ENCODE assay signal across 9 mouse cellular contexts in the genomic region with DNA sequence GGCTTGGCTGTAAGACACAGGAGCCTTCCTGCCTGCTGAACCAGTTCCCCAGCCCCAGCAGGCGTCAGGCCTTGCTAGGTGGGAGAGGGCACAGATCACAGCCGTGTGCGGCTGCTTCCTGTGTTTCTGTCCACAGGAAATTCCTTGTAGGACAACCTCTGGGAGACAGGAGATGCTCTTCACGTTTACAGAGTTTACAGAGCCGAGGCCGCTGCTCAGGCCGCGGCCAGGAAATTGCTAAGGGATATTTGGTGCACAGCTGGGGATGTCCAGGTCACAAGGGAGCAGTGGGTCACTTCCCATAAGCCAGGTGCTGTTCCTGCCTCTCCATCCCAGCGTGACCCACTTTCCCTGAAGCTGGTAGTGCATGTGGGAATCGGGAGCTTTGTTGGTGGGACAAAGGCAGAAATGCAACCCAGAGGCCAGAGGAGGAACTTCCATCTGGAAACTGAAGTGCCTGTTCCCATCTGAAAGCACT. TPM values are rescaled to one million over a fixed set of nuclear protein-coding genes. Genes with fewer than 3 reads are reported as not detected.
DNase-seq lines count a peak whose midpoint lies in the region; ATAC-seq and TF ChIP-seq lines count a peak whose summit lies in the region.
"Had no signal": no experiment of that assay in that cellular context is flagged by ENCODE, and none has a peak within 500 bp of the region (broad histone marks: within the 10 kb centered on the region; RNA-seq: fewer than 3 reads in every experiment).

No protein-coding gene starts in this region.

- WGBS in heart, embryonic 16.5 days = 28% methylated on average over 10 of the region's 10 CpGs
- WGBS in limb, embryonic 12.5 days = 24% methylated on average over 10 of the region's 10 CpGs

- H3K27ac ChIP-seq in heart, embryonic 16.5 days (ENCODE audit: low read length) = peak overlapping the region; percentile 77
- peak overlapping the region; percentile 30 for H3K27ac ChIP-seq in limb, embryonic 12.5 days

- H3K36me3 ChIP-seq in E14TG2a.4 (ENCODE audit: insufficient read depth, low read length) = no peaks in the 10 kb centered on the region
- 0 out of 2 replicates have a peak, but pooled peaks cover 2% of the 10 kb centered on the region for H3K36me3 ChIP-seq in heart, embryonic 16.5 days (ENCODE audit: control insufficient read depth, insufficient read depth)
- no peaks in the 10 kb centered on the region for H3K36me3 ChIP-seq in limb, embryonic 12.5 days

- no peak for TF ChIP-seq CTCF in E14TG2a.4 (conservative IDR thresholded peaks at IDR 0.05; ENCODE audit: low read length)

- H3K4me3 ChIP-seq in E14TG2a.4 (replicated peaks; ENCODE audit: low read length) = peak overlapping the region; percentile 48
- H3K4me3 ChIP-seq in heart, embryonic 16.5 days (ENCODE audit: low read length) = no peak overlapping the region
- no peak overlapping the region for H3K4me3 ChIP-seq in limb, embryonic 12.5 days (replicated peaks)
- H3K4me3 ChIP-seq: megakaryocyte, embryonic 14.5 days had no signal

- peaks cover 15% of the 10 kb centered on the region for H3K4me1 ChIP-seq in E14TG2a.4 (replicated peaks; ENCODE audit: low read depth, low read length)
- peaks cover 4% of the 10 kb centered on the region; the same call in 1 of the 2 replicates for H3K4me1 ChIP-seq in heart, embryonic 16.5 days (ENCODE audit: control insufficient read depth, insufficient read depth, low read length)
- peaks cover 4% of the 10 kb centered on the region; the same call in 1 of the 2 replicates for H3K4me1 ChIP-seq in limb, embryonic 12.5 days (replicated peaks)

- no peak overlapping the region for H3K4me2 ChIP-seq in heart, embryonic 16.5 days (ENCODE audit: low read depth, low read length)
- peak overlapping the region; percentile 13; the same call in 1 of the 2 replicates for H3K4me2 ChIP-seq in limb, embryonic 12.5 days

- no peaks in the 10 kb centered on the region for H3K9me3 ChIP-seq in E14TG2a.4 (ENCODE audit: low read length)
- H3K9me3 ChIP-seq in heart, embryonic 16.5 days (replicated peaks; ENCODE audit: control insufficient read depth, low read length) = no peaks in the 10 kb centered on the region
- H3K9me3 ChIP-seq in limb, embryonic 12.5 days = no peaks in the 10 kb centered on the region
- H3K9me3 ChIP-seq: megakaryocyte, embryonic 14.5 days had no signal

- ATAC-seq in heart, embryonic 16.5 days (replicated peaks; ENCODE audit: extremely low read depth, insufficient read depth, low FRiP score) = peak; percentile 78; the same call in 1 of the 2 replicates
- peak; percentile 31; the same call in 1 of the 2 replicates for ATAC-seq in limb, embryonic 12.5 days (ENCODE audit: insufficient number of reproducible peaks, insufficient read depth, low FRiP score, low TSS enrichment, low read depth)
- ATAC-seq in inflammation-experienced regulatory T-cells, adult 6 months = no peak

- 0 out of 2 replicates have a peak, but pooled peaks cover 4% of the 10 kb centered on the region for H3K27me3 ChIP-seq in E14TG2a.4 (ENCODE audit: insufficient read depth, low read length)
- no peaks in the 10 kb centered on the region for H3K27me3 ChIP-seq in heart, embryonic 16.5 days (ENCODE audit: control insufficient read depth, insufficient read depth, low read length)
- no peaks in the 10 kb centered on the region for H3K27me3 ChIP-seq in limb, embryonic 12.5 days

- H3K9ac ChIP-seq in heart, embryonic 16.5 days (ENCODE audit: low read length) = no peak overlapping the region
- H3K9ac ChIP-seq in limb, embryonic 12.5 days (replicated peaks) = no peak overlapping the region

- DNase-seq in adrenal gland, postnatal 10 days = peak; percentile 36
- no peak for DNase-seq in thymus, adult 18-20 months
- no peak for DNase-seq in urinary bladder, postnatal 10 days (ENCODE audit: low spot score)
- no peak for DNase-seq in cerebellum, postnatal 4 days (ENCODE audit: low spot score in 2 of 2)

RNA-seq across cellular contexts. Expression of gene Atp5s, which starts 27.2 kb away (rescaled TPM):
- 10 to 100 TPM; 16.0 to 21.1 TPM for total RNA-seq in adrenal gland, postnatal 10 days (2021)
- 35.4 and 39.2 TPM in 2 replicates for polyA plus RNA-seq in heart, embryonic 16.5 days (2015; fragmentation: Nextera tagmentation; extraction: Ambion mirVana)
- 28.1 and 33.4 TPM in 2 replicates for polyA plus RNA-seq in limb, embryonic 12.5 days (2016; fragmentation: Nextera tagmentation; extraction: Ambion mirVana)
- 10 to 100 TPM; 12.0 to 17.0 (median 14.8) TPM for polyA plus RNA-seq in inflammation-experienced regulatory T-cells, adult 6 months (2017; shearing (Covaris generic))

RNA-seq across cellular contexts. Expression of gene L2hgdh, which starts 27.2 kb away (rescaled TPM):
- total RNA-seq in adrenal gland, postnatal 10 days (2021) = 10 to 100 TPM; 27.9 to 31.7 TPM
- polyA plus RNA-seq in heart, embryonic 16.5 days (2015; fragmentation: Nextera tagmentation; extraction: Ambion mirVana) = 18.4 and 18.5 TPM in 2 replicates
- polyA plus RNA-seq in limb, embryonic 12.5 days (2016; fragmentation: Nextera tagmentation; extraction: Ambion mirVana) = 19.6 and 22.3 TPM in 2 replicates
- polyA plus RNA-seq in inflammation-experienced regulatory T-cells, adult 6 months (2017; shearing (Covaris generic)) = 1 to 10 TPM; 2.8 to 3.2 (median 2.9) TPM

RNA-seq across cellular contexts. Expression of gene Cdkl1, which starts 39.2 kb away (rescaled TPM):
- 1 to 10 TPM; 3.3 to 4.3 TPM for total RNA-seq in adrenal gland, postnatal 10 days (2021)
- polyA plus RNA-seq in heart, embryonic 16.5 days (2015; fragmentation: Nextera tagmentation; extraction: Ambion mirVana) = 5.2 and 7.0 TPM in 2 replicates
- polyA plus RNA-seq in limb, embryonic 12.5 days (2016; fragmentation: Nextera tagmentation; extraction: Ambion mirVana) = 0.88 and 1.2 TPM in 2 replicates
- polyA plus RNA-seq in inflammation-experienced regulatory T-cells, adult 6 months (2017; shearing (Covaris generic)) = not detected
